Mouse (Mus musculus): Measurements from ENCODE around the gene Gm17455. TPM values are rescaled to one million over a fixed set of nuclear protein-coding genes. Genes with fewer than 3 reads are reported as not detected.

The Gm17455 gene
- not detected in 2 replicates for polyA plus RNA-seq (2012)

GRCm38 (mm10) chr10:60399449-60399848 lies at the start of gene Gm17455:
Gm17455 (plus strand) TSS chr10:60399726.

Other genes with a start within 250 kb of the Gm17455 start
- 0.78 and 2.7 TPM in 2 replicates for gene Chst3, start 180.5 kb upstream of the Gm17455 start, polyA plus RNA-seq (2012)
- 235 and 311 TPM in 2 replicates for gene Psap, start 122.1 kb upstream of the Gm17455 start, polyA plus RNA-seq (2012)
- 122 and 236 TPM in 2 replicates for gene Vsir, start 52.9 kb upstream of the Gm17455 start, polyA plus RNA-seq (2012)

Measured in megakaryocyte-erythroid progenitor cell, adult 5 weeks (primary cell).